Mouse (Mus musculus) urinary bladder, postnatal 14 days (tissue): ENCODE results near the gene Qpctl.

Experiments
- DNase-seq: peaks from one replicate; pipeline ENCODE4 v3.0.0; 2021; ENCODE audit warnings: low spot score

The Qpctl gene

DNA sequence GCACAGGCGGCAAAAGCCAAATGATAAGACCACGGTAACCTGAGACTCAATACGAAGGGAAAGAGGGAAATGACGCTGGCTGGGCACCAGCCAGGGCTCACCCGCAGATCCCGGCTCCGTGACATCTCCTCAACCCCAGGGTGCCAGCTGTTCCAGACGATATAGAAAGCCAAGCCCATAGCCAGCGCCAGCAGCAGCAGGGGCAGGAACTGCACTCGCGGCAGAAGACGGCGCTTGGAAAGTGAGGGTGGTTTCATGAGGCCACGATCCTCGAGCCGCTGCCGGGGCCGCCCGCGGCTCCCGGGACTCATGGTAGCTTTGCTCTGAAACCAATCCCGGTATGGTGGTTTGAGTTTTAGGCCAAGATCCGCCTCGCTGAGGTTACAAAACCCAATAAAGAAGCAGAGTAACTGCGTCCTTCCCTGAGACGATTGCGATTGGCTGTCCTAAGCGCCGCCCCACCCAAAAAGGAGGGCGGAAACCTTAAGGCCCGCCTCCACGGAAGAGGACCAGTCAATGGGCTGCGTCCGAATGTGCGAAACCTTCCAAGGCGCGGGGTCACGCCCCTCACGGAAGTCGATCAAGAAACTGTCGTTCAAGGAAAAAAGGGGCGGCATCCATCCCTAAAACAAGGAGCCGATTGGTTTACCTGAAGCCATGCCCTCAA is at the start of gene Qpctl:
Gene Qpctl, minus strand, starts transcription at position 417 of the 667 bp plus-strand sequence.
- peak; percentile 99 for DNase-seq

GRCm38 (mm10) chr7:19197985-19198384 is 48.9 kb upstream of the Qpctl start:
- DNase-seq: no peak

DNA sequence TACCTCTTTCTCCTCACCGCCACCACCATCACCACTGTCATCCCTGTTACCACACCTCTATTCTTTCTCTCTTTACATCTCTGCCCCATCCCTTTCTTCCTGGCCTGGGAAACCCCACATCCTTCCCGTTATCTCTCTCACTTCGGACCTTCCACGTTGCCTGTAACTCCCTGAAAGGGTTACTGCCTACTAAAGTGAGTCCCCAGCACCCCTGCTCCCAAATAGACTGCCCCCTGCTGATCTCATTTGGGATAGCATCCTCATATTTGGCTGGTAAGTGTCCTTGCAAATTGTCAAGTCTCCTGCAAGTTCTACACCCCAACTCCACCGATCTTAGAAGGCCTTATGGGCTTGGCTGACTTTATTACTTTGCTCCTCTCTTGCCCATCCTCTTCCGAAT is 47.6 kb upstream of the Qpctl start:
- peak; percentile 51 for DNase-seq

GRCm38 (mm10) chr7:19194676-19195075 is 45.6 kb upstream of the Qpctl start:
- no peak for DNase-seq

- no peak for DNase-seq
These were observed 35.7 kb upstream of the Qpctl start for GRCm38 (mm10) chr7:19184758-19185157.

DNA sequence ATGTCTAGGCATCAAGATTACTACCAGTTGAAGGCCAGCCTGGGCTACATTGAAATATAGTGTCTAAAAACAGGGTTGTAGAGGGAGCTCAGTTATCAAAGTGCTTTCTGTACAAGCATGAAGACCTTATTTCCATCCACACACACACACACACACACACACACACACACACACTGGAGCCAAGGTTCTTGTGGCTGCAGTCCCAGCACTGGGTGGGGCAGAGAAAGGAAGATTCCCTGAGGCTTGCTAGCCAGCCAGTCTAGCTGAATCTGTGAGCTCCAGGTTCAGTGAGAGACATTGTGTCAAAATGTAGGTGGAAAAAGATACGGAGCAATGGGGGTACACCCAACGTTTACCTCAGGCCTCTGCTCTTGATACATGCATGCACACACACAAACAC is 35.2 kb upstream of the Qpctl start:
- peak; percentile 42 for DNase-seq

DNA sequence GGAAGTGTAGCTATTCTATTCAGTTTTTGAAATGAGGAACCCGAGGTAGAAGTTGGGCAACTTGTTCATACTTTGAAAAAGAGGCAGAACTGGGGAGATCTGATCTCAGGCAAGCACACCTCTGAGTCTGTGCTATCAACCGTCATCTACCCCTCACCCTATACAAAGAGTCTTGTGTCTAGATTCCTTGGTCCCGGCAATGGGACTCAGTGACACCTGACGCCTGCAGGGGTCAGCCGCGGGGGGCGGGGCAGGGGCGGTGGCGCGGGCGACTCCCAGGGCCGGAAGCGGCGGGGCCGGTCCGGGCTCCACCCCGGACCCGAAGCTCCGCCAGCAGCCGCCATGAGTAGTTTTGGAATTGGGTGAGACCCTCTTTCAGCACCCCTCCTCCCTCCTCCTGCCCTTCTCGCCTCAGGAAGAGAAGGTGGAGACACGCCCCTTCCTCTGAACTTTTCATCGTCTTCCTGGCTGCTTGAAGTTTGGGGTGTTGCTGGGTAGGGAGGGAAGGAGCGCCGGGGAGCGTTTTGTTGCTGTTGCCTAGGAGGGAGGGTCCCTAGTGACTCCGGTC is 31.9 kb upstream of the Qpctl start:
- DNase-seq: peak; percentile 58

GRCm38 (mm10) chr7:19179936-19180335 is 30.8 kb upstream of the Qpctl start:
- no peak for DNase-seq

- peak; percentile 69 for DNase-seq
These were observed 30.1 kb upstream of the Qpctl start for GRCm38 (mm10) chr7:19179173-19179572.

GRCm38 (mm10) chr7:19178443-19179092 is 29.5 kb upstream of the Qpctl start:
- peak; percentile 78 for DNase-seq

- DNase-seq: no peak
These were observed 28.9 kb upstream of the Qpctl start for GRCm38 (mm10) chr7:19178035-19178434.

- DNase-seq: no peak
These were observed 28.1 kb upstream of the Qpctl start for GRCm38 (mm10) chr7:19177216-19177615.

GRCm38 (mm10) chr7:19176516-19176947 is 27.4 kb upstream of the Qpctl start:
- DNase-seq: no peak

- no peak for DNase-seq
These were observed 26.8 kb upstream of the Qpctl start, which contains the start of gene Eml2 for GRCm38 (mm10) chr7:19175708-19176515. Eml2 (plus strand) TSS chr7:19176421.

GRCm38 (mm10) chr7:19172874-19173273 is 23.8 kb upstream of the Qpctl start:
- peak; percentile 85 for DNase-seq

DNA sequence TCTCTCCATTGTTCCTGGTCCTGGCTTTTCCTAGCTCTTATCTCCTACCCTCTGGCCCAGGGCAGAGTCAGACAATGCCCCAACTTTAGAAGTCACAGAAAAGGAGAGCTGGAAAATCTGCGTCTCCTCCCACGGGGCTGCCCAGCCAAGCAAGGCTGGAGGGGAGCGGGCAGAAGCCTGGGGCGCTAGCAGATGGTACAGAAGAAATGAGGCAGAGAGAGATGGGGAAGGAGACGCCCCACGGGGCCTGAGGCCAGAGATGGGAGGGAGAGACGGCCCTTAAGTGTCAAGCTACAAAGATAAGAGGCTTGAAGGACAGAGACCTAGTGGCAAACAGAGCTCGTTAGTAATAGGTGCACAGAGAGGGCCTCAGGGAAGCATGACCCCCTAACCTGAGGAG is 22.7 kb upstream of the Qpctl start:
- no peak for DNase-seq

- DNase-seq: no peak
These were observed 21.1 kb upstream of the Qpctl start for GRCm38 (mm10) chr7:19170142-19170541.

DNA sequence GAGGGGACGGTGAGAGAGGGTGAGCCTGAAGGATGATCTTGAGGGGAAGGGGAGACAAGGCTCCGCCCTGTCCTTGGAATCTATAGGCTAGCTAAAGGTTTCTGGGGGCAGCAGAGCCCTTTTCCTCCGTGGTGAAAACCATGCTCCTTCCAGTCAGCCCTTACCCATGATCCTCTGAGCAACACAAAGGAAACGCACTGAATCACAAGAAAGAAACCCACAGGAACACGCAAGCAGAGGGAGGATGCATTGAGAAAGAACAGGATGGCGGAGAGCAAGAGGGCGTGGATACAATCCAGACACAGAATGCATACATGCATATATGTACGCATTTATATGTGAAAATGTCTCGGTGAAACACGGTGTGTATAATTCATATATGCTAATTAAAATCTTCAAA is 20.4 kb upstream of the Qpctl start:
- DNase-seq: no peak

GRCm38 (mm10) chr7:19166990-19167389 is 17.9 kb upstream of the Qpctl start:
- DNase-seq: no peak

DNA sequence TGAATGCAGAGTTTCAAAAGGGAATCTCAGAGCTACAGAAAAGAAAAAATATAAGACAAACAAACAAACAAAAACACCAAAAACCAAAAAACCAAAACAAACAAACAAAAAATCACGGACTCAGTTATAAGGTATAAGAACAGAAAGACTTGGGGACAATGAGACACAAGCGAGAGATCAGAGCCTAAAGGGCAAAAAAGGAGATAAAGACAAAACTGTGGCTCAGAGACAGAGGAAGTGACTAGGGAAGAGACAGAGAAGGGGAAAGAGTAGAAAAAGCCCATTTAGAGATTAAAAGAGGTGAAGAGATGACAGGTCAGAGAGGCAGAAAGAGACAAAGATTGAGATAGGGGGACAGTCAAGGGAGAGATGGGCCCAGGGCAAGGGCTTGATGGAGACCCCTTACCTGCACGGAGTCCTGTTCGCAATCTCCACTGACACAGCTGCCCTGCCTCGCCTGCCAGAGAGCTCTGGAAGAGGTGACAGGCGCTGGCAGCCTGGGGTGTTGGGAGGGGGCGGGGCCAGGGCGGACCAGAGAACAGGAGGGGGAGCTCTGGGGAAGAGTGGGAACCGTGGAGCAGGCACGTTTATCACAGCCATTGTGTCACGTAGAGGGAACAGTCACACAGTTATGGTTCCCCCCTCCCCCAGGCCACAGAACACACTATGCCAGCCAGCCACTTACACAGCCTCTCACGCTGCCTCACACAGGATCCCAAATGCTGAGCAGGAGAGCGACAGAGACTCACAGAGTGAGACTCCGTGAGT is 16.7 kb upstream of the Qpctl start, which contains the start of gene Gipr:
Gene Gipr, minus strand, starts transcription at position 472 of the 768 bp plus-strand sequence.
- DNase-seq: no peak

DNA sequence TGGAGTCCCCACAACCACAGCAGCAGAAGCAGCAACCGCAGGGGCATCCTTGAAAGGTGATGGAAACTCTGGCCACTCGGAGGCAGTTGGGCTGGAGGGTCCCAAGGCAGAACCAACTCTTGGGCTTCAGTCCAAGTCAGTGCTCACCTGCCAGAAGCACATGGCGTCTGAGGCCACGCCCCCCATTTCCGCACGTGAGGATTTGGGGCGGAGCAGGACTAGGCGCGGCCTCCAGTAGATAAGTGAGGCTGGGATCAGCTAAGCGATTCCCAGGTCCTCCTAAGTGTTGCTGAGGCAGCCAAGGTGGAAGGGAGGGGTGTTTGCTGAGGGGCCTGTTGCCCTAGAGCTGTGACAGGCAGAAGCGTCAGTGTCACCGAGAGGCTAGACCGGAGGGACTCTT is 15.9 kb upstream of the Qpctl start:
- DNase-seq: no peak

DNA sequence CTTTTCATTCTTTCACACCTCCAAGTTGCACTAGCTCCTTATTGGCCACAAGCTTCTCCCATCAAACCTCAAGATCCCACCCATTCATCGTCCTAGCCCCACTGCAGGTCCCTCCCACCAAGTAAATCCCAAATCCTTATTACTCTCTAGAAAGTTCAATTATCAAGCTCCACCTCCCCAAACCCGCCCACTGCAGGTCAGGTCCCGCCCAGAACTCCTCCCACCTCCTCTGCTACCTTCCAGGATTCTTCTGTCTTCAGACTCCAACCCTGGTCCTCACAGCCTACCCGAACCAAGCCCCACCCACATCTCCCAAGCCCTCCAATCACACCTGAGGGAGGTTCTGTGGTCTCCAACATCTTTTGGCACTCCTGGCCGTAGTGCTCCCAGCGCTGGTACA is 15.1 kb upstream of the Qpctl start:
- DNase-seq: no peak
